Mouse (Mus musculus) MEL (cell line): ENCODE results near the gene Wbp4. TPM values are rescaled to one million over a fixed set of nuclear protein-coding genes. Genes with fewer than 3 reads are reported as not detected.

ENCODE experiments used
- DNase-seq: peaks from one replicate; pipeline ENCODE4 v3.0.0; 2011; ENCODE audit warnings: low read depth, low spot score
- H3K27ac ChIP-seq: 2 replicates; pipeline ENCODE4 v1.5.1; 2012; ENCODE audit warnings: low read depth, mild to moderate bottlenecking, control low read depth, low read length, moderate library complexity; ENCODE audit not compliant: control insufficient read depth
- H3K27me3 ChIP-seq, 2 experiments: fragments of 150-350 bp in 1 of 2; sonication (generic) in 1 of 2; 2 replicates each; pipeline ENCODE4 v1.6.1; 2012; ENCODE audit warnings: low read length in 2 of 2, mild to moderate bottlenecking in 2 of 2, improper control_type of control experiment in 1 of 2, moderate library complexity in 1 of 2; ENCODE audit not compliant: insufficient read depth in 2 of 2, control insufficient read depth in 1 of 2
- H3K36me3 ChIP-seq, 2 experiments: 2 replicates each; pipeline ENCODE4 v1.6.1; 2012 to 2014; ENCODE audit warnings: low read length in 2 of 2, improper control_type of control experiment in 1 of 2, inconsistent platforms in 1 of 2, mild to moderate bottlenecking in 1 of 2; ENCODE audit not compliant: insufficient read depth in 2 of 2, control insufficient read depth in 1 of 2
- H3K4me1 ChIP-seq, 2 experiments: fragments of 150-350 bp in 1 of 2; sonication (generic) in 1 of 2; 2 replicates each; pipeline ENCODE4 v1.6.1; 2012; ENCODE audit warnings: low read length in 2 of 2, improper control_type of control experiment in 1 of 2, mild to moderate bottlenecking in 1 of 2; ENCODE audit not compliant: insufficient read depth in 2 of 2, control insufficient read depth in 1 of 2
- H3K4me3 ChIP-seq, 2 experiments: fragments of 150-350 bp in 1 of 2; sonication (generic) in 1 of 2; 2 replicates each; pipeline ENCODE4 v1.5.1; 2012; ENCODE audit warnings: low read depth in 2 of 2, low read length in 2 of 2, mild to moderate bottlenecking in 2 of 2, moderate library complexity in 2 of 2, control low read depth in 1 of 2, improper control_type of control experiment in 1 of 2; ENCODE audit not compliant: control insufficient read depth in 1 of 2, insufficient read depth in 1 of 2
- H3K79me2 ChIP-seq: 2 replicates; pipeline ENCODE4 v1.6.1; 2012; ENCODE audit warnings: mild to moderate bottlenecking, low read length, moderate library complexity; ENCODE audit not compliant: control insufficient read depth, poor library complexity, insufficient read depth
- H3K9ac ChIP-seq: 2 replicates; pipeline ENCODE4 v1.6.1; 2012; ENCODE audit warnings: low read depth, mild to moderate bottlenecking, control low read depth, low read length, moderate library complexity; ENCODE audit not compliant: control insufficient read depth, poor library complexity, severe bottlenecking
- H3K9me3 ChIP-seq: fragments of 150-350 bp; sonication (generic); replicated peaks from 2 replicates; pipeline ENCODE4 v1.6.1; 2012; ENCODE audit warnings: mild to moderate bottlenecking, low read length, improper control_type of control experiment, moderate library complexity; ENCODE audit not compliant: insufficient read depth
- BHLHE40 ChIP-seq: IDR thresholded peaks from 2 replicates; pipeline ENCODE4 v1.6.1; 2012; ENCODE audit warnings: low read depth, mild to moderate bottlenecking, inconsistent platforms, low read length, improper control_type of control experiment, borderline replicate concordance
- CHD1 ChIP-seq: IDR thresholded peaks from 2 replicates; pipeline ENCODE4 v1.6.1; 2012; ENCODE audit warnings: low read depth, mild to moderate bottlenecking, inconsistent platforms, low read length, improper control_type of control experiment
- CHD2 ChIP-seq: IDR thresholded peaks from 2 replicates; pipeline ENCODE4 v1.6.1; 2011; ENCODE audit warnings: low read length, improper control_type of control experiment
- CTCF ChIP-seq, 3 experiments: IDR thresholded peaks in 2 of 3; conservative IDR thresholded peaks in 1 of 3; 2 replicates each; pipeline ENCODE4 v1.5.1; 2011 to 2012; ENCODE audit warnings: low read length in 3 of 3, low read depth in 2 of 3, mild to moderate bottlenecking in 2 of 3, improper control_type of control experiment in 1 of 3, inconsistent platforms in 1 of 3, mixed read lengths in 1 of 3, moderate library complexity in 1 of 3; ENCODE audit not compliant: control insufficient read depth in 1 of 3, insufficient read depth in 1 of 3, poor library complexity in 1 of 3, severe bottlenecking in 1 of 3
- E2F4 ChIP-seq: IDR thresholded peaks from 2 replicates; pipeline ENCODE4 v1.6.1; 2011; ENCODE audit warnings: low read depth, low read length, improper control_type of control experiment, borderline replicate concordance
- ELF1 ChIP-seq: IDR thresholded peaks from 2 replicates; pipeline ENCODE4 v1.6.1; 2014; ENCODE audit warnings: low read depth, mild to moderate bottlenecking, inconsistent platforms, low read length, improper control_type of control experiment, moderate library complexity
- JUND ChIP-seq: IDR thresholded peaks from 2 replicates; pipeline ENCODE4 v1.6.1; 2011; ENCODE audit warnings: low read depth, mild to moderate bottlenecking, improper control_type of control experiment, low read length
- KAT2A ChIP-seq: conservative IDR thresholded peaks from 2 replicates; pipeline ENCODE4 v1.6.1; 2012; ENCODE audit warnings: low read depth, low read length, improper control_type of control experiment, inconsistent platforms
- MAFK ChIP-seq: IDR thresholded peaks from 2 replicates; pipeline ENCODE4 v1.6.1; 2011; ENCODE audit warnings: low read depth, mild to moderate bottlenecking, low read length, improper control_type of control experiment, borderline replicate concordance
- MAX ChIP-seq: IDR thresholded peaks from 2 replicates; pipeline ENCODE4 v1.6.1; 2011; ENCODE audit warnings: low read length, improper control_type of control experiment
- MEF2A ChIP-seq: IDR thresholded peaks from 2 replicates; pipeline ENCODE4 v1.6.1; 2014; ENCODE audit warnings: low read depth, mild to moderate bottlenecking, inconsistent platforms, low read length, improper control_type of control experiment; ENCODE audit not compliant: poor library complexity, insufficient replicate concordance, severe bottlenecking; ENCODE audit errors: extremely low read depth
- MXI1 ChIP-seq: IDR thresholded peaks from 2 replicates; pipeline ENCODE4 v1.6.1; 2011; ENCODE audit warnings: mild to moderate bottlenecking, low read depth, low read length, improper control_type of control experiment
- MYC ChIP-seq: IDR thresholded peaks from 2 replicates; pipeline ENCODE4 v1.6.1; 2011; ENCODE audit warnings: low read depth, mild to moderate bottlenecking, low read length, improper control_type of control experiment, moderate library complexity
- POLR2A ChIP-seq, 2 experiments: IDR thresholded peaks; 2 replicates each; pipeline ENCODE4 v1.6.1; 2011 to 2012; ENCODE audit warnings: low read length in 2 of 2, mild to moderate bottlenecking in 2 of 2, control low read depth in 1 of 2, improper control_type of control experiment in 1 of 2, low read depth in 1 of 2, moderate library complexity in 1 of 2; ENCODE audit not compliant: control insufficient read depth in 1 of 2, insufficient read depth in 1 of 2, poor library complexity in 1 of 2
- POLR2AphosphoS2 ChIP-seq: IDR thresholded peaks from 2 replicates; pipeline ENCODE4 v1.6.1; 2011; ENCODE audit warnings: low read length, improper control_type of control experiment
- RAD21 ChIP-seq: IDR thresholded peaks from 2 replicates; pipeline ENCODE4 v1.6.1; 2011; ENCODE audit warnings: mild to moderate bottlenecking, low read depth, low read length, improper control_type of control experiment
- SMC3 ChIP-seq: IDR thresholded peaks from 2 replicates; pipeline ENCODE4 v1.6.1; 2011; ENCODE audit warnings: low read depth, low read length, improper control_type of control experiment
- TAL1 ChIP-seq: IDR thresholded peaks from 2 replicates; pipeline ENCODE4 v1.6.1; 2012; ENCODE audit warnings: mild to moderate bottlenecking, inconsistent platforms, low read length, moderate library complexity, mixed read lengths
- TCF12 ChIP-seq: IDR thresholded peaks from 2 replicates; pipeline ENCODE4 v1.6.1; 2014; ENCODE audit warnings: low read depth, mild to moderate bottlenecking, inconsistent platforms, low read length, improper control_type of control experiment, moderate library complexity
- UBTF ChIP-seq: IDR thresholded peaks from 2 replicates; pipeline ENCODE4 v1.6.1; 2012; ENCODE audit warnings: low read depth, mild to moderate bottlenecking, inconsistent platforms, low read length, improper control_type of control experiment, moderate library complexity, borderline replicate concordance; ENCODE audit not compliant: insufficient read depth
- polyA plus RNA-seq, 2 experiments: library from polyadenylated mRNA; stranded (reverse) in 1 of 2; unstranded in 1 of 2; fragments of >175 nt in 1 of 2; fragments of >200 nt in 1 of 2; gene quantifications; 2 replicates each; pipeline versions ENCODE4 v1.2.1 to v1.2.4; 2012; ENCODE audit warnings: low replicate concordance in 2 of 2, low read depth in 1 of 2; ENCODE audit not compliant: insufficient read length in 2 of 2, insufficient read depth in 1 of 2, missing spikeins in 1 of 2
- total RNA-seq: library from RNA; depleted of rRNA; stranded (reverse); fragments of 300-350 nt; gene quantifications from 2 replicates; pipeline ENCODE4 v1.2.3, GENCODE M21; 2012

Wbp4 gene
- total and polyA plus RNA-seq, 3 experiments, result 15.9 to 87.6 (median 22.1) TPM

DNA sequence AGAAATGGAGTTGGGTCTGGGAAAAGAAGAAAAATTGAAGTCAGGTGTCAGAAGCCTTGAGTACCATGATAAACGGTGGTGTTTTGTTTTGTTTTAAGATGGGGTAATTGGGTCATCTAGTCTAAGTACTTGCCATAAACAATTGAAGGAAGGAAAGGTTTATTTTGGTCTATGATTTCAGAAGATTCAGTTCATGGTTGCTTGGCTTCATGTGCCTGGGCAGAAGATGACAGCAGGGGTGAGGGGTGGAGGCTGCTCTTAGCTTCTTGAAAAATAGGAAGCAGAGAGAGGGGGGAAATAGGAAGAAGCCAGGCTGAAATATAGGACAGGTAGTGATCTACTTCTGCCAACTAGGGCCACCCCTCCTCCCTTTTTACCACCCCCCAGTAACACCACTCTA, 30.2 kb upstream of the Wbp4 start:
- TF ChIP-seq POLR2A (IDR thresholded peaks at IDR 0.05; ENCODE audit: control insufficient read depth in 1 of 2, insufficient read depth in 1 of 2, low read depth in 1 of 2, low read length in 2 of 2, poor library complexity in 1 of 2) (no peak), CTCF (IDR thresholded peaks at IDR 0.05 in 2 of 3, conservative IDR thresholded peaks at IDR 0.05 in 1 of 3; ENCODE audit: control insufficient read depth in 1 of 3, insufficient read depth in 1 of 3, low read depth in 2 of 3, low read length in 3 of 3, poor library complexity in 1 of 3, severe bottlenecking in 1 of 3) (no peak), CHD1 (no peak), ELF1 (no peak), MAFK (no peak), MXI1 (no peak), CHD2 (no peak), TAL1 (no peak), MEF2A (no peak), BHLHE40 (no peak), KAT2A (no peak), POLR2AphosphoS2 (no peak), MAX (no peak), JUND (no peak), UBTF (no peak), MYC (no peak)
- DNase-seq, result no peak
- no peak overlapping the region for H3K9ac ChIP-seq
- no peak overlapping the region for H3K27ac ChIP-seq
- H3K36me3 ChIP-seq, result peaks cover 0 to 9% of the 10 kb centered on the region in 2 experiments; a peak in 2 of 4 replicates
- H3K27me3 ChIP-seq, result no peaks in the 10 kb centered on the region
- H3K79me2 ChIP-seq, result peaks cover 3% of the 10 kb centered on the region
- peaks cover 0 to 2% of the 10 kb centered on the region in 2 experiments; a peak in 2 of 4 replicates for H3K4me1 ChIP-seq
- no peaks in the 10 kb centered on the region for H3K9me3 ChIP-seq
- H3K4me3 ChIP-seq, result no peak overlapping the region

DNA sequence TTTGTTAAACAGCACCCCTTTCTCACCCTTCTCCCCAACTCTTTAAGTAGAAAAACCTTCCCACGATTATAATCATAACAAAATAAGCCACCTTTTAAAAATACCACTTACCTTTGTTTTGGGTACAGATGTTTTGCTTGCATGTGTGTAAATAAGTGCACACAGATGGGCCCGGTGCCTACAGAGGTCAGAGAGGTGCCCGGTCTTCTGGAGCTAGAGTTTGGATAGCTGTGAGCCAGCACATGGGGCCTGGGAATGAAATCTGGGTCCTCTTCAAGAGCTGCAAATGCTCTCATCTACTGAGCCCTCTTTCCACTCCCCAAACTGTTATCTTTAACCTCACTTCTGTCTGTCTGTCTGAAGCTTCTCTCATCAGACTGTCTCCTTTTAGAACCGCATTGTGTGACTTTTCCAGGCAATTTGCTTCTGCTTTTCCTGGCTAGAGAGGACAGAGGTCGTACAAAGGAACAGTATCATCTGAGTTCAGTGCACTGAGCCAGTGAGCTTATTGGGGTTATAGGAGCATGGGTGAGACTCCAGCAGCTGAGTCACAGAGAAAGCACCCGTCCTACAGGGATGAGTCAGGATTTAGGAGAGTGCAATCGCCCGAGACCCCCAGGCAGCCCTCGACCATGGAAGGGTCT, 27.5 kb upstream of the Wbp4 start:
- Histone ChIP-seq H3K79me2 (no peaks in the 10 kb centered on the region), H3K27ac (no peak overlapping the region), H3K4me3 (no peak overlapping the region), H3K4me1 (peaks cover 0 to 2% of the 10 kb centered on the region in 2 experiments; a peak in 3 of 4 replicates), H3K27me3 (no peaks in the 10 kb centered on the region), H3K9me3 (no peaks in the 10 kb centered on the region), H3K36me3 (peaks cover 0 to 9% of the 10 kb centered on the region in 2 experiments; a peak in 2 of 4 replicates), H3K9ac (no peak overlapping the region)
- DNase-seq, result no peak
- TF ChIP-seq KAT2A, result no peak
- TF ChIP-seq ELF1, result no peak
- TF ChIP-seq E2F4, result no peak
- no peak for TF ChIP-seq RAD21
- no peak for TF ChIP-seq TCF12
- TF ChIP-seq SMC3, result no peak
- no peak for TF ChIP-seq CTCF (IDR thresholded peaks at IDR 0.05 in 2 of 3, conservative IDR thresholded peaks at IDR 0.05 in 1 of 3; ENCODE audit: control insufficient read depth in 1 of 3, insufficient read depth in 1 of 3, low read depth in 2 of 3, low read length in 3 of 3, poor library complexity in 1 of 3, severe bottlenecking in 1 of 3)
